Mouse (Mus musculus): Measurements from ENCODE around the gene Ifnar1.
"Not testable (repeated sequence)": the region's sequence is repeated elsewhere in the genome, so short reads cannot be mapped to it uniquely, and the experiment has no call there.

Ifnar1 gene

GRCm38 (mm10) chr16:91504701-91505100 is 19.7 kb downstream of the Ifnar1 start:
- no peak for DNase-seq (ENCODE audit: extremely low read depth, low read depth)

DNA sequence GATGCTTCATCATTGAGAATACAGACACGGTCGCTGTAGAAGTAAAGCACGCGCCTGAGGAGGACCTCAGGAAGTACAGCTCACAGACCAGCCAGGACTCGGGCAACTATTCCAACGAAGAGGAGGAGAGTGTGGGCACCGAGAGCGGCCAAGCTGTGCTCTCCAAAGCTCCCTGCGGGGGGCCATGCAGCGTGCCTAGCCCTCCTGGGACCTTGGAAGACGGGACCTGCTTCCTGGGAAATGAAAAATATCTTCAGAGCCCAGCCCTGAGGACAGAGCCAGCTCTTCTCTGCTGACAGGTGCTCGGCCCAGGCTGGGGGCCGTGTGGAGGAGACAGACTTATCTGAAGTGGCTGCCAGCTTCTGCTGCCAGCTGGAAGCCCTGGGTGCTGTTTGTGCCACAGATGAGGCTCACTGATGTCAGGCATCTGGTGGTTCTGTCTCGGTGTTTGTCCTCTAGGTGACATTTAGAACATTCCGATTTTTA is 20.1 kb downstream of the Ifnar1 start:
- no peak for DNase-seq (ENCODE audit: extremely low read depth, low read depth)

DNA sequence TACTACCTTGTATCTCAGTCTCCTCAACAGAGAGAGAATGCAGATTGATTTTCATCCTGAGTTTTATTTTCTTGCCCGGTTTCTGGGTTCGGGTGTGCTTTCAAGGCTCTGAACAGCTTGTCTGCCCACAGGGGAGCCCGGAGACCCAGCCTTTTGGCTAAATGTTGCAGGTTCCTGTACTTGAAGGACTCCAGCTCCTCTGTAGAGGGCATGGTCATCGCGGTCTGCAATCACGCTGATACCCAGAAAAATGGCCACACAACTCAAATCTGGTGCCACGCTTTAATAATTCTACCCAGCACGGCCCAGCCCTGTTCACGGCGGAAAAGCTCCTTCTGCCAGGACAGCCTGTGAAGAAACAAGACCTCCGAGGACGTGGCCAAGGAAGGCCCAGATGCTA is 21.4 kb downstream of the Ifnar1 start:
- DNase-seq (ENCODE audit: extremely low read depth, low read depth), result no peak

GRCm38 (mm10) chr16:91512161-91512787 is 27.2 kb downstream of the Ifnar1 start:
- peak; percentile 61 for DNase-seq (ENCODE audit: extremely low read depth, low read depth)

DNA sequence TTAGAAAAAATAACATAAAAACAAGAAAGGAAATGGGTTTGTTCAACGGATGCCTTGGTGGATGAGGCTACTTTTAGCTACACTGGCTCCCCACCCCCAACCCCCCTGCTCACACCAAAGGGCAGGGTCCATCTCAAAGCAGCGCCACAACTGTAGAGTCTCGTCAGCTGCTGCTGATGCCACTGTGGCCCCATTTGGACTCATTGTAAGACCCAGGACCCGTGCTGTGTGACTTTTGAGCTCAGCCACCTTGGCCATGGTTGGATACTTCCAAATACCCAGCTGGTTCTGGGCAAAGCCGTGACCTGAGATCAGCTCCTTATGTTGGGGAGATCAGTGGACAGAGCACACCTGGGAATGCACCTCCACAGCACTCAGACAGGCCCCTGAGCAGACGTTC is 28.1 kb downstream of the Ifnar1 start:
- no peak for DNase-seq (ENCODE audit: extremely low read depth, low read depth)

- DNase-seq (ENCODE audit: extremely low read depth, low read depth), result no peak
These were observed 32.0 kb downstream of the Ifnar1 start for GRCm38 (mm10) chr16:91517020-91517419.

- no peak for DNase-seq (ENCODE audit: extremely low read depth, low read depth)
These were observed 37.0 kb downstream of the Ifnar1 start for GRCm38 (mm10) chr16:91522040-91522439.

DNA sequence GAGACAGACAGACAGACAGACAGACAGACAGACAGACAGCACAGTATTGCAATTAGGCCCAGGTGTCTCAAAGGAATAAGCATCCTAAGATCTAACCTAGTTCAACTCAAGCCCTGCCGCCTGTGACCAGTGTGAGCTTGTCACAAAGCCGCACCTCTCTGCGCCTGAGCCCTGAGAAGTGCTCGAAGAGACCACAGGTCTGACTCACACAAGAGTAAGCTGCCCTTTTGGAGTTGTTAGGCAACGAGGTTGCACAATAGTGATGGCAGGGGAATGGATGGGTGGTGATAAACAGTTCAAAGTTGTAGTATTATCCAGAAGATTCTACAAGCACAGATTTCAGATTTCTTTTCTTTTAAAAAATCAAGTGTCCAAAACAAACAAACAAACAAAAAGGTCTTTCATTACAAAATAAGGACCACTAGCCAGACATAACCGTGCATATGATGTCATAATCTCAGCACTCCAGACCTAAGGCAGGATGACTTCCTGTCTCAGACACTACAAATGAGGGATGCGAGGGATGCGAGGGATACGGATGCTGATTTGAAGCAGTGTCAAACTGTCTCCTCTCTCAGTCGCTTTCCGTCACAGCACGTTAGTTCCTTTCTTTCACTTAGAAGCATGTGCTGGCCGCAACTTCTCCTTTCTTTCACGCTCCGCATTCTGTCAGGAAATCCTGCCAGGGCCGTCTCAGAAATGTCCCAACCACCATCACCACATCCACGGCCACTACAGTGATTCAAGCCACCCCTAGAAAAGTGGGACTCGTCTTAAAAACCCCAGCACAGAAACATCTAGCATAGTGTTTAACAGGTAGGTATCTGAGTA is 37.7 kb downstream of the Ifnar1 start:
- peak; percentile 76 for DNase-seq (ENCODE audit: extremely low read depth, low read depth)

- DNase-seq (ENCODE audit: extremely low read depth, low read depth), result no peak
These were observed 39.2 kb downstream of the Ifnar1 start for GRCm38 (mm10) chr16:91524206-91524605.

DNA sequence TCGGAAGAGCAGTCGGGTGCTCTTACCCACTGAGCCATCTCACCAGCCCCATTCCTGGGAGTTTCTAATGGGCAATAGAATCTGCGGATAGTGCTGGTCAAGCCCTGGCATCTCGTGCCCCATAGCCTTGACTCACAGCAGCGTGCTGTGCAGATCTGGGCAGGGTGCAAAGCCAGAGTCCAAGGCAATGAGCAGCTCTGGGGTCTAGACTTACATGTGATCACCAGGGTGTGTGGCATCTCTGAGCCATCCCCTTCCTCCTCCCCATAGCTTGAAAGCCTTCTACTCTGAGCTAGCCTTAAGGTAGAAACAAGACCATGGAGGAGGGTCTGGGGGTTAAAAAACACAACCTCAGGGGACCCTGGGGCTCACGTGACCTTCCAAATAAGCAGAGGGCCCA is 41.2 kb downstream of the Ifnar1 start:
- no peak for DNase-seq (ENCODE audit: extremely low read depth, low read depth)

DNA sequence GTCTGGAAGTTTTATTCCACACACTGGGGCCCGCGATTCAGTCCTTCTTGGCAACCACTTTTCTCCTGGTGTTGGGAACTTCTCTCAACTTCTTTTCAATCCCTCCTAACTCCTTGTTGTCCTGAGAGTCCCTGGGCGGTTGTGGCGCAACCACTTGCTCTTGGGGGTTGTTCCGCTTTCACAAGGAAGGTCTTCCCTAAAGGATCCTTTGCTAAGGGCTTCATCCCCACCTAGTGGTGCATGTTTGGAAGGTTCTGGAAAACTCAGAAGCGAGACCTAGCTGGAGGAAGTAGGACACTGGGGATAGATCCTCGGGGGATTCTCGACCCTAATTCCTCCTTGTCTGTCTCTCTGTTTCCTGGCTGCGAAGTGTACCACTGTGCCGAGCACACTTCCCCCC is 42.0 kb downstream of the Ifnar1 start:
- no peak for DNase-seq (ENCODE audit: extremely low read depth, low read depth)

- no peak for DNase-seq (ENCODE audit: extremely low read depth, low read depth)
These were observed 42.5 kb downstream of the Ifnar1 start for GRCm38 (mm10) chr16:91527500-91527899.

DNA sequence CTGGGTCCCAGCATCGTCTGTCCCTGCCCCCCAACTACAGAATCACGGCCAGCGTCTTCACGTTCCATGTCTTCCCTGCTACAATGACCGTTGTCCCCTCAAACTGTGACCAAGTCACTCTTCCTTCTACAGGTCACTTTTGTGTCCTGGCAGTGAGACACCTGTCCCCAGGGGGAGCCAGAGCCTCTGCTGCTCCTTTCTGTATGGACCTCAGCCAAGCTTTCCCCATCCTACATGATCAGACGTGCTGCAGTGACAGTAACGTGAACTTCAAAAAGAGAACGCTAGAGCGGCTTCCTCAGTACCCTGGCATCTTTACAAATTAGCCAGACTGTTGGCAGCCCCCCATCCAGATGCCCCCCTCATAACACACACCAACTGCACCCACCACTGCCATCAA is 43.5 kb downstream of the Ifnar1 start:
- no peak for DNase-seq (ENCODE audit: extremely low read depth, low read depth)

DNA sequence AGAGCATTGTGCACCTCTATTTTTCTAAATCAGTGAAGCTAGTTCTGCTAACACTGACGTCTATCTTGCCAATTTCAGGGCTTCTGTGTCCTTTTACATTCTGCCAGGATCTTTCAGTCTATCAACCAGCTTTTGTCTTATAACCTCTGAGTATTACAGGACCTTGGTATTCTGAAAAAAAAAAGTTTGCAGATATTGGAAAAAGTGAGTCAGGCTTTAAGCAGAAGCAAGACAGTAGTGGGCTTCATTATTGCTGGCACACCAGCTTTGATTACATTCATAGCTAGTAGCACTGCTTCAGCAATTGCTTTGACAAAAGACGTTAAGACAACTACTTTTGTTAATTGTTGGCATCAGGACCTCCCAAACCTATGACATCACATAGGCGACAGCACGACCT is 45.8 kb downstream of the Ifnar1 start:
- not testable (repeated sequence) for DNase-seq (ENCODE audit: extremely low read depth, low read depth)

GRCm38 (mm10) chr16:91531856-91532255 is 46.8 kb downstream of the Ifnar1 start:
- no peak for DNase-seq (ENCODE audit: extremely low read depth, low read depth)

- no peak for DNase-seq (ENCODE audit: extremely low read depth, low read depth)
These were observed 47.4 kb downstream of the Ifnar1 start for GRCm38 (mm10) chr16:91532429-91532828.

- DNase-seq (ENCODE audit: extremely low read depth, low read depth), result no peak
These were observed 48.3 kb downstream of the Ifnar1 start for GRCm38 (mm10) chr16:91533097-91534001.

- DNase-seq (ENCODE audit: extremely low read depth, low read depth), result peak; percentile 85
These were observed 49.4 kb downstream of the Ifnar1 start for GRCm38 (mm10) chr16:91534477-91534876.

GRCm38 (mm10) chr16:91534888-91535287 is 49.9 kb downstream of the Ifnar1 start:
- DNase-seq (ENCODE audit: extremely low read depth, low read depth), result no peak

GRCm38 (mm10) chr16:91536372-91536771 is 51.3 kb downstream of the Ifnar1 start:
- no peak for DNase-seq (ENCODE audit: extremely low read depth, low read depth)

- no peak for DNase-seq (ENCODE audit: extremely low read depth, low read depth)
These were observed 52.0 kb downstream of the Ifnar1 start for GRCm38 (mm10) chr16:91537065-91537464.

- DNase-seq (ENCODE audit: extremely low read depth, low read depth), result no peak
These were observed 53.0 kb downstream of the Ifnar1 start for GRCm38 (mm10) chr16:91538051-91538450.
